Comparison of ENCODE assay signal across 17 mouse cellular contexts in genomic region chr3:117353940-117354339, GRCm38 (mm10).
"Had no signal": no experiment of that assay in that cellular context is flagged by ENCODE, and none has a peak within 500 bp of the region (broad histone marks: within the 10 kb centered on the region; RNA-seq: fewer than 3 reads in every experiment).

No protein-coding gene starts in this region.

- DNase-seq: gastrocnemius, adult 2 months; gastrocnemius, postnatal 10 days; gastrocnemius, postnatal 25 days; heart, adult 18-20 months; heart, postnatal 10 days; heart, postnatal 4 days; kidney, adult 11 months; kidney, adult 2 months; kidney, adult 9 months; kidney, postnatal 14 days; kidney, postnatal 36 days; layer of hippocampus, adult 9-11 months; layer of hippocampus, postnatal 36 days; left cerebral cortex, postnatal 4 days had no signal

- ATAC-seq: hindbrain, postnatal 0 days; intestine, embryonic 16.5 days; liver, embryonic 12.5 days had no signal
